Mouse (Mus musculus): ENCODE measurements around the gene Bag6. TPM values are rescaled to one million over a fixed set of nuclear protein-coding genes. Genes with fewer than 3 reads are reported as not detected.
A peak's percentile ranks its signal among the peaks of the same experiment; 100 is the strongest.
"Not testable (repeated sequence)": the region's sequence is repeated elsewhere in the genome, so short reads cannot be mapped to it uniquely, and the experiment has no call there.

Bag6 gene
- total and polyA plus RNA-seq, 3 experiments: 26.0 to 152 (median 73.0) TPM

DNA sequence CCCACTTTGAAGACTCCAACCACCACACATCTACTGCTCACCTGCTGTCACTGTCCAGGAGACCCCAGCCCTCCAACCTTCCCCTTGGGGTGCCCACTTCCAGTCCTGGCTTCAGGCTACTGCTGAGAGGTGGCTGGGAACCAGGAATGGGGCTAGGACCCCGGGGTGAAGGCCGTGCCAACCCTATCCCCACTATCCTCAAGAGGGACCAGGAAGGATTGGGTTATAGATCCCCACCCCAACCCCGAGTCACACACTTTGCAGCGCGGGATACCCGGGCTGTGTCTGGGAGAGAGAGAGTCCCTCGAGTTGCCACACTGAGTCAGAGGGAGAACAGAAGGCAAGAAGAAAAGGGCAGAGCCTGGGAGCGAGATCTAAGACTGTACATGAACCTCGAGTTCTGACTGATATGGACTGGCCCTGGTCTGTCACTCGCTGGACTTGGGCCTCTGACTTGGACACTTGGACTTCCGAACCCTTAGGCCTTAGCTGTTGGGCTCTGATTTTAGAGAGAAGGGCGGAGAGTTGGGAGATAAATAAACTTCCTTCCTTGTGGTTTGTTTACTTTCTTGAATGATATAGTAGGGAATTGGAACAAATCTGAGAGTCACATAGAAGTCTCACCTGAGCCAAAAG, 10.6 kb upstream of the Bag6 start:
- H3K9ac ChIP-seq (ENCODE audit: insufficient read depth, low read depth); H3K27me3 ChIP-seq (replicated peaks); H3K9me3 ChIP-seq (replicated peaks; ENCODE audit: low read length); H3K27ac ChIP-seq (ENCODE audit: insufficient read depth, low read depth); dilution Hi-C loops (cut with MboI; ENCODE audit: extremely low pct_ligation_motif_present, extremely low pct_unique_long_range_greater_than_20kb, low sequenced_read_pairs); H3K4me3 ChIP-seq (replicated peaks in 1 of 3; ENCODE audit: low read depth in 2 of 3, low read length in 2 of 3, poor library complexity in 1 of 3); H3K4me2 ChIP-seq (ENCODE audit: insufficient read depth, low read depth, poor library complexity, severe bottlenecking); in situ Hi-C loops (cut with MboI; ENCODE audit: low pct_ligation_motif_present, low pct_unique_long_range_greater_than_20kb, low sequenced_read_pairs); DNase-seq (ENCODE audit: extremely low read depth): not testable (repeated sequence)
- H3K79me2 ChIP-seq (replicated peaks; ENCODE audit: control insufficient read depth, extremely low read depth, insufficient read depth, poor library complexity, severe bottlenecking): peaks cover 53% of the 10 kb centered on the region
- peaks cover 26 to 43% of the 10 kb centered on the region in 2 experiments for H3K36me3 ChIP-seq (replicated peaks in 1 of 2; ENCODE audit: control insufficient read depth in 1 of 2, insufficient read depth in 1 of 2, low read length in 1 of 2)
- peaks cover 5 to 55% of the 10 kb centered on the region in 2 experiments for H3K4me1 ChIP-seq (ENCODE audit: control insufficient read depth in 1 of 2, insufficient read depth in 2 of 2)

DNA sequence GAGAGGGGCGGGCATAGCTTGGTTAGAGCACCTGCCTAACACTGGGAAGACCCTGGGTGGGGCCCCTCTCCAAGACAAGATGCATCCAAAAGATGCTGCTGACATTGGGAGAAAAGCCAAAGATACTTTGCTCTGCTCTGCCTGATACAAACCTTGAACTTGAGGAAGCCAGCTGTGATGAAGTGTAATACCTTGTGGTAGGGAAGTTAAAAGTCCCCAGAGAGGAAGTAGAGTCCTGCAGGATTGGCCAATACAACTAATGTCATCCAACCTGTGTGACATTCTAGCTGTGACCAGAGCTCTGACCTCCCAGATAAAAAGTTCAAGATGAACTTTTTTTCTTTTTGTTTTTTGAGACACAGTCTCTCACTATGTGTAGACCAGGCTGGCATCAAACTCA, 9.9 kb upstream of the Bag6 start:
- dilution Hi-C loops (cut with MboI; ENCODE audit: extremely low pct_ligation_motif_present, extremely low pct_unique_long_range_greater_than_20kb, low sequenced_read_pairs): no loop called here
- Histone ChIP-seq H3K36me3 (replicated peaks in 1 of 2; ENCODE audit: control insufficient read depth in 1 of 2, insufficient read depth in 1 of 2, low read length in 1 of 2) (peaks cover 26 to 43% of the 10 kb centered on the region in 2 experiments), H3K27me3 (replicated peaks) (no peaks in the 10 kb centered on the region), H3K9me3 (replicated peaks; ENCODE audit: low read length) (no peaks in the 10 kb centered on the region), H3K4me3 (replicated peaks in 1 of 3; ENCODE audit: low read depth in 2 of 3, low read length in 2 of 3, poor library complexity in 1 of 3) (no peak overlapping the region), H3K79me2 (replicated peaks; ENCODE audit: control insufficient read depth, extremely low read depth, insufficient read depth, poor library complexity, severe bottlenecking) (peaks cover 46% of the 10 kb centered on the region), H3K4me2 (ENCODE audit: insufficient read depth, low read depth, poor library complexity, severe bottlenecking) (no peak overlapping the region; the same call in 1 of the 2 replicates), H3K4me1 (ENCODE audit: control insufficient read depth in 1 of 2, insufficient read depth in 2 of 2) (peaks cover 5 to 48% of the 10 kb centered on the region in 2 experiments), H3K9ac (ENCODE audit: insufficient read depth, low read depth) (no peak overlapping the region), H3K27ac (ENCODE audit: insufficient read depth, low read depth) (0 out of 2 replicates have a peak overlapping the region, but pooled peaks have one; percentile 12)
- DNase-seq (ENCODE audit: extremely low read depth): no peak
- TF ChIP-seq CHD1 (IDR thresholded peaks at IDR 0.05; ENCODE audit: low read depth, low read length): no peak
- in situ Hi-C loops (cut with MboI; ENCODE audit: low pct_ligation_motif_present, low pct_unique_long_range_greater_than_20kb, low sequenced_read_pairs): no loop called here

DNA sequence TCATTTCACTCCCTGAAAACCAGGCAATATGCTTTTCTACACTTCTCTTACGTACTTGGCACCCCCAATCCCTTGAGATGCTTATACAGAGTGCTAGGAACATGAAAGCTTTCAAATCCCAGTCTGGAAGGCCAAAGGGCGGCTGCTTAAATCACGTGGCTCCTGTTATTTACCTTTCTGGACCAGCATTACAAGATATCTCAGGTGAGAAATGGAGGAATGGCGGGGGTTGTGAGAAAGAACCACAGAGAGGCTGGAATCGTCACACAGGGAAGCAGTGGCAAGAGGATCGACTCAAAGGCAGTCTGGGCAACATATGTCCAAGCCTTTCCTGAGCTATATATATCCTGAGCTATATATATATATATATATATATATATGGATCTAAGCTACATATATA, 9.4 kb upstream of the Bag6 start:
- Histone ChIP-seq H3K27me3 (replicated peaks) (no peaks in the 10 kb centered on the region), H3K4me3 (replicated peaks in 1 of 3; ENCODE audit: low read depth in 2 of 3, low read length in 2 of 3, poor library complexity in 1 of 3) (peak overlapping the region in 2 of 3 experiments; percentile 74 to 87), H3K36me3 (replicated peaks in 1 of 2; ENCODE audit: control insufficient read depth in 1 of 2, insufficient read depth in 1 of 2, low read length in 1 of 2) (peaks cover 29 to 48% of the 10 kb centered on the region in 2 experiments), H3K79me2 (replicated peaks; ENCODE audit: control insufficient read depth, extremely low read depth, insufficient read depth, poor library complexity, severe bottlenecking) (peaks cover 41% of the 10 kb centered on the region), H3K4me1 (ENCODE audit: control insufficient read depth in 1 of 2, insufficient read depth in 2 of 2) (peaks cover 5 to 43% of the 10 kb centered on the region in 2 experiments), H3K27ac (ENCODE audit: insufficient read depth, low read depth) (0 out of 2 replicates have a peak overlapping the region, but pooled peaks have one; percentile 12), H3K9me3 (replicated peaks; ENCODE audit: low read length) (no peaks in the 10 kb centered on the region), H3K4me2 (ENCODE audit: insufficient read depth, low read depth, poor library complexity, severe bottlenecking) (peak overlapping the region; percentile 81), H3K9ac (ENCODE audit: insufficient read depth, low read depth) (peak overlapping the region; percentile 95)
- no peak for DNase-seq (ENCODE audit: extremely low read depth)
- TF ChIP-seq NRF1 (IDR thresholded peaks at IDR 0.05; ENCODE audit: low read depth, low read length) (no peak), POLR2AphosphoS2 (IDR thresholded peaks at IDR 0.05; ENCODE audit: low read depth, low read length) (peak; percentile 63; the same call in 1 of the 2 replicates)
- dilution Hi-C loops (cut with MboI; ENCODE audit: extremely low pct_ligation_motif_present, extremely low pct_unique_long_range_greater_than_20kb, low sequenced_read_pairs) (no loop called here), in situ Hi-C loops (cut with MboI; ENCODE audit: low pct_ligation_motif_present, low pct_unique_long_range_greater_than_20kb, low sequenced_read_pairs) (no loop called here)

DNA sequence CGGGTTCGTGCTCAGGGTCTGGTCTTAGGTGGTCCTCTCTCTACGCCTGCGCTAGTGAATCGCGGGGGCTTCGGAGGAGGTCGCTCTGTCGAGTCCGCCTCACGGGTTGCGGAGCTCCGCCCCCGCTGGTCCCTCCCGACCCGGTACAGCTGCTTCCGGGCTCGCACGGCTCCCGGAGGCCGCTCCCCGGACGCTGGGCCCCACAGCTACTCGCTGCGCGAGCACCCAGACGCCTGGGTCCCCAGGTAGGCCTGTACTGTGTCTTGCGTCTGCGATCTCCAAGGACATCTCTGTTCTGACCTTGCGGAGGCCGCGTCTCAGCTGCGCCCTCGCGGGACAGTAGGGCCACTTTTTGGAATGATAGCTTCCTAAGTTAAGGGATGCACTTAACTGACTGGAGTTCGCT, 8.8 kb upstream of the Bag6 start, which contains the start of gene D17H6S53E:
D17H6S53E (plus strand) TSS at position 168 of the 406 bp plus-strand sequence.
- Histone ChIP-seq H3K27me3 (replicated peaks) (no peaks in the 10 kb centered on the region), H3K9me3 (replicated peaks; ENCODE audit: low read length) (no peaks in the 10 kb centered on the region), H3K4me2 (ENCODE audit: insufficient read depth, low read depth, poor library complexity, severe bottlenecking) (peak within 1 kb of the TSS; percentile 81), H3K4me3 (replicated peaks in 1 of 3; ENCODE audit: low read depth in 2 of 3, low read length in 2 of 3, poor library complexity in 1 of 3) (peak within 1 kb of the TSS; percentile 74 to 87 (median 86)), H3K4me1 (ENCODE audit: control insufficient read depth in 1 of 2, insufficient read depth in 2 of 2) (peaks cover 5 to 43% of the 10 kb centered on the region in 2 experiments), H3K9ac (ENCODE audit: insufficient read depth, low read depth) (peak within 1 kb of the TSS; percentile 95), H3K27ac (ENCODE audit: insufficient read depth, low read depth) (peak within 1 kb of the TSS; percentile 57), H3K36me3 (replicated peaks in 1 of 2; ENCODE audit: control insufficient read depth in 1 of 2, insufficient read depth in 1 of 2, low read length in 1 of 2) (peaks cover 29 to 54% of the 10 kb centered on the region in 2 experiments), H3K79me2 (replicated peaks; ENCODE audit: control insufficient read depth, extremely low read depth, insufficient read depth, poor library complexity, severe bottlenecking) (peaks cover 37% of the 10 kb centered on the region)
- in situ Hi-C loops (cut with MboI; ENCODE audit: low pct_ligation_motif_present, low pct_unique_long_range_greater_than_20kb, low sequenced_read_pairs): no loop called here
- dilution Hi-C loops (cut with MboI; ENCODE audit: extremely low pct_ligation_motif_present, extremely low pct_unique_long_range_greater_than_20kb, low sequenced_read_pairs): no loop called here
- peak; percentile 66 for DNase-seq (ENCODE audit: extremely low read depth)
- TF ChIP-seq NRF1 (IDR thresholded peaks at IDR 0.05; ENCODE audit: low read depth, low read length) (peak; percentile 81), EP300 (IDR thresholded peaks at IDR 0.05; ENCODE audit: low read length) (no peak), ZMIZ1 (IDR thresholded peaks at IDR 0.05; ENCODE audit: low read depth, low read length) (peak; percentile 80), IRF4 (IDR thresholded peaks at IDR 0.05; ENCODE audit: low read depth, low read length) (peak; percentile 52; the same call in 1 of the 2 replicates), CTCF (conservative IDR thresholded peaks at IDR 0.05 in 1 of 2, IDR thresholded peaks at IDR 0.05 in 1 of 2; ENCODE audit: low read depth in 2 of 2, low read length in 2 of 2) (no peak), ETS1 (conservative IDR thresholded peaks at IDR 0.05; ENCODE audit: low read depth, low read length) (peak; percentile 40; the same call in 1 of the 2 replicates), BHLHE40 (IDR thresholded peaks at IDR 0.05; ENCODE audit: low read depth, low read length) (peak; percentile 44), KAT2A (IDR thresholded peaks at IDR 0.05; ENCODE audit: insufficient replicate concordance, low read length) (0 out of 2 replicates have a peak, but pooled peaks have one; percentile 59), SIN3A (IDR thresholded peaks at IDR 0.05; ENCODE audit: low read length) (peak; percentile 89), RCOR1 (conservative IDR thresholded peaks at IDR 0.05; ENCODE audit: low read depth, low read length) (no peak), MAX (IDR thresholded peaks at IDR 0.05; ENCODE audit: low read length) (no peak; the same call in 1 of the 2 replicates), HCFC1 (IDR thresholded peaks at IDR 0.05; ENCODE audit: low read depth, low read length) (peak; percentile 60; the same call in 1 of the 2 replicates), CHD2 (IDR thresholded peaks at IDR 0.05; ENCODE audit: low read length) (0 out of 2 replicates have a peak, but pooled peaks have one; percentile 23), POLR2A (IDR thresholded peaks at IDR 0.05; ENCODE audit: low read depth, low read length) (peak; percentile 81), NELFE (IDR thresholded peaks at IDR 0.05; ENCODE audit: low read depth, low read length) (no peak; the same call in 1 of the 2 replicates), E2F4 (IDR thresholded peaks at IDR 0.05; ENCODE audit: insufficient replicate concordance, low read depth, low read length) (no peak)
